Mouse (Mus musculus): ENCODE measurements around the gene Ugt1a2.
"Not testable (repeated sequence)": the region's sequence is repeated elsewhere in the genome, so short reads cannot be mapped to it uniquely, and the experiment has no call there.

Gene Ugt1a2

GRCm38 (mm10) chr1:88200456-88200855 is at the start of gene Ugt1a2:
Gene Ugt1a2 (plus strand): TSS chr1:88200601.
- DNase-seq (ENCODE audit: low spot score) = no peak

GRCm38 (mm10) chr1:88158430-88158829 is 42.0 kb upstream of the Ugt1a2 start:
- no peak for DNase-seq (ENCODE audit: low spot score)

- DNase-seq (ENCODE audit: low spot score) = no peak
These were observed 34.7 kb upstream of the Ugt1a2 start, which contains the start of gene Ugt1a5 for GRCm38 (mm10) chr1:88165711-88166110. Gene Ugt1a5 (plus strand): TSS chr1:88166012.

DNA sequence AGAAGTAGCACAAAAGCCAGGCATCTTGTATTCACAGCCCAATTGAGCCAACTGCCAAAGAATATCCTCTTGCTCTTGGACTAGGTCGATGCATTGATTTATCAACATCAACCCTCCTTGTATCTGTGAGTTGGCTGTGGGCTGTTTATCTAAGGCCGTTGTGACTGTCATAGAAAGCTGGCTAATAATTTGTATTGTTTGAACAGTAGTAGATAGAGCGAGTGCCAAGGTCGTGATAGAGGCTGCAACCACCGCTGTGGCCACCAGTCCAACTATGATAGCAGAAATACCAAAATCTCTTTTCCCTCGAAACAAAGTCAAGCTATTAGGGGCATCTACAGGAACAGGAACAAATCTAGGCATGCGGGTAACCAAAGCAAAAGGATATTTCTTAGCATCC is 28.2 kb upstream of the Ugt1a2 start:
- DNase-seq (ENCODE audit: low spot score) = not testable (repeated sequence)

GRCm38 (mm10) chr1:88179657-88180056 is 20.7 kb upstream of the Ugt1a2 start:
- DNase-seq (ENCODE audit: low spot score) = no peak

GRCm38 (mm10) chr1:88186325-88186935 is 14.0 kb upstream of the Ugt1a2 start:
- no peak for DNase-seq (ENCODE audit: low spot score)

- no peak for DNase-seq (ENCODE audit: low spot score)
These were observed 8.3 kb upstream of the Ugt1a2 start for GRCm38 (mm10) chr1:88192136-88192535.

GRCm38 (mm10) chr1:88195687-88196086 is 4.7 kb upstream of the Ugt1a2 start:
- no peak for DNase-seq (ENCODE audit: low spot score)

- no peak for DNase-seq (ENCODE audit: low spot score)
These were observed 3.0 kb upstream of the Ugt1a2 start for GRCm38 (mm10) chr1:88197443-88197842.

DNA sequence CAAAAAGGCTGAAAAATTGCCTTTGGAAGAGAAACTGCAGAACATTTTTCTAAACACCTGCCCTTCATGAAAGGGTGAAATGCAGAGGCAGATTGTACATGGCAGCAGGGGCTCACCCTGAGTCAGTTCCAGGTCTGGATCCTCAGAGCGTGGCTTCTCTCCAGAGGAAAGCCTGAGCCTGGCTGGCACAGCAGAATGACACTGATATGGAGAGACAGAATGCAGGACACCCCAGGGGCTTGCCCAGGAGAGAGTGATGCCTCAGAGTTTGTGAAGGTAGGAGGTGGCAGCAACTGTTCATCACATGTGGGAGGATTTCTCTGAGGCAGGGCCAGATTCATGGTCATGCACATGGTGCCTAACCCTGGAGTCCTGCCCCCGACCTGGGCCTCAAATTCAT is 405 bp upstream of the Ugt1a2 start:
- no peak for DNase-seq (ENCODE audit: low spot score)

- DNase-seq (ENCODE audit: low spot score) = no peak
These were observed 5.0 kb downstream of the Ugt1a2 start, which contains the start of gene Dnajb3 for GRCm38 (mm10) chr1:88205294-88205922. Gene Dnajb3 (minus strand): TSS chr1:88205782.

DNA sequence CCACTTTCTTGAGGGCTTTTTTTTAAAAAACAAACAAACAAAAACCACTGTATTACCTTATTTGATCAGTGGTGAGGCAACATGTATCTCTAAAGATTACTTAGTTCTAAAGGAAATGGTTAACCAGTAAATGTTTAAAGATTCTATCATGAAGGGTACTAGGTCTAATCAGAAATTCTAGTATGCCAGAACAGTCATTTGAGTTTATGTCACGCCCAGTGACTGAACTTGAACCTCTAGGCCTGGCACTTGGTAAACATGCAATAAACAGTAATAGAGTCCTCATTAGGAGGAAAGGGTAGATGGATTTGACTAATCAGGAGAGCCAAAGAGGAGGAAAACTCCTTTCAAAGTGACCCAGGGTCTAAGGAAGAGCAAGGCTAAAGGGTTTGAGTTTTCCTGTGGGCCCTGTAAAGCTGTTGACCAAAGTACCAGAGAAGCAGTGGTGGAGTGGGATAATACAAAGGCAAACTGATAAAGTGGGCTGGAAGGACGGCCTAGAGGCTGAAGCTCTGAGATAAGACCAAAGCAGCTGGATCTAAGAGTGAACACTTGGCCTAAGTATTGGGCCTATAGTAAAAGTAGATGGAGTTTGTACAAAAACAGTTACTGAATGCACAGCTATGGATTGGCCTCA is 6.6 kb downstream of the Ugt1a2 start:
- no peak for DNase-seq (ENCODE audit: low spot score)

GRCm38 (mm10) chr1:88211812-88212211 is 11.4 kb downstream of the Ugt1a2 start, which contains the start of gene Ugt1a1:
Gene Ugt1a1 (plus strand): TSS chr1:88211959.
- DNase-seq (ENCODE audit: low spot score) = no peak

DNA sequence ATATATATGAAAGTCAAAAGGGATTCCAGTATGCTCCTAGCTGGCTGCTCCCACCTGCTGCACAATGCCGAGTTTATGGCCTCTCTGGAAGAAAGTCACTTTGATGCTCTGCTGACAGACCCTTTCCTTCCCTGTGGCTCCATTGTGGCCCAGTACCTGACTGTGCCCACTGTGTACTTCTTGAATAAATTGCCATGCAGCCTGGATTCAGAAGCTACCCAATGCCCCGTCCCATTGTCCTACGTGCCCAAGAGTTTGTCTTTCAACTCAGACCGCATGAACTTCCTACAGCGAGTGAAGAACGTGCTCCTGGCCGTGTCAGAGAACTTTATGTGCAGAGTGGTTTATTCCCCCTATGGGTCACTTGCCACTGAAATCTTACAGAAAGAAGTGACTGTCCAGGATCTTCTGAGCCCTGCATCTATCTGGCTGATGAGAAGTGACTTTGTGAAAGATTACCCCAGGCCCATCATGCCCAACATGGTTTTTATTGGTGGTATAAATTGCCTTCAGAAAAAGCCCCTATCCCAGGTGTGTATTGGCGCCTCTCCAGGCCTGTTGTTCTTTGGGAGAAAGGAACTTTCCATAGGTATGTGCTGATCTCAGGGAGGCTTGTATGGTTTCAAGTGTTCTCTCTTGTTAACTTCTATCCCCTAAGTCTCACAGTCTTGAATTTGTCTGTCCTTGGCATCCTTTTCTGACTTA is 12.1 kb downstream of the Ugt1a2 start:
- DNase-seq (ENCODE audit: low spot score) = no peak

DNA sequence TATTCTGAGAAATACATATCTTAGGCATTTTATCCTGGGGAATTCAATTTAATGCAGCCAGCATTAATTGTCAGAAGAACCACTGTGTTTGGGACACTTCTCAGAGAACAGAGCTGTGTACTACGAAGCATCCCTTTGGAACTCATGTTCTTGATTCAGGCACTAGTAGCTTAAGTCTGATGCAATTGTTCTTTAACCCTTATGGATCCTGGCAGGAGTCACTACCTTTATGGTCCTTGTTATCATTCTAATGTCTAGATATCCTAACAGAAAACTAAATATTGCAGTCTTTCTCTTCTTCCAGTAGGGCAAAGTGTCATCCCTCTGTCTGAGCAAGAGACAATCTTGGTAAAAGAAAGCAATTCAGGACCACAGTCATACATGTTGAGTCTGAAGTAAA is 12.7 kb downstream of the Ugt1a2 start:
- no peak for DNase-seq (ENCODE audit: low spot score)

GRCm38 (mm10) chr1:88213766-88214461 is 13.5 kb downstream of the Ugt1a2 start:
- DNase-seq (ENCODE audit: low spot score) = no peak

- no peak for DNase-seq (ENCODE audit: low spot score)
These were observed 14.1 kb downstream of the Ugt1a2 start for GRCm38 (mm10) chr1:88214462-88214952.

- DNase-seq (ENCODE audit: low spot score) = no peak
These were observed 15.3 kb downstream of the Ugt1a2 start for GRCm38 (mm10) chr1:88215466-88216380.

GRCm38 (mm10) chr1:88216551-88216950 is 16.1 kb downstream of the Ugt1a2 start:
- DNase-seq (ENCODE audit: low spot score) = no peak

- no peak for DNase-seq (ENCODE audit: low spot score)
These were observed 16.7 kb downstream of the Ugt1a2 start for GRCm38 (mm10) chr1:88217144-88217543.

DNA sequence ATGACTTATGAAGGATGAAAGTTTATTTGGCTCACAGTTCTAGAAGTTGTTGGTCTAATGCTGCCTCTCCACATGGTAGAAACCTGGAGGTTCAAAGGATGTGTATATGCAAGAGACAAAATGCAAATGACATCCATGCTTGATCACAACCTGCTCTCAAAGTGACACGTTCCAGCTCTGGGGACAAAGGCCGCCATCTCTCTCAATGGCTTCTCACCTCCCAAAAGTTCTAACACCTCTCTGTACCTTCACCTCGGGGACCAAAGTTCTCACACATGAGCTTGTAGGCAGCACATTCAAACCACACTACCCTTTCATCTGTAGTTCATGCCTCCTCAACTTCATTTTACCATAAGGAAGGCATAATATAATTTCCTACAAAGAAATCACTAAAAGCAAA is 17.2 kb downstream of the Ugt1a2 start:
- DNase-seq (ENCODE audit: low spot score) = no peak
